Mouse (Mus musculus): ENCODE data around the gene Alkbh2. TPM values are rescaled to one million over a fixed set of nuclear protein-coding genes. Genes with fewer than 3 reads are reported as not detected.

Alkbh2 gene
- 2.9 TPM for polyA plus RNA-seq (2015; fragmentation: Illumina TruSeq; extraction: RNeasy Lipid Tissue Mini Kit (QIAGEN cat#74804); ENCODE audit: insufficient read depth, low replicate concordance)

DNA sequence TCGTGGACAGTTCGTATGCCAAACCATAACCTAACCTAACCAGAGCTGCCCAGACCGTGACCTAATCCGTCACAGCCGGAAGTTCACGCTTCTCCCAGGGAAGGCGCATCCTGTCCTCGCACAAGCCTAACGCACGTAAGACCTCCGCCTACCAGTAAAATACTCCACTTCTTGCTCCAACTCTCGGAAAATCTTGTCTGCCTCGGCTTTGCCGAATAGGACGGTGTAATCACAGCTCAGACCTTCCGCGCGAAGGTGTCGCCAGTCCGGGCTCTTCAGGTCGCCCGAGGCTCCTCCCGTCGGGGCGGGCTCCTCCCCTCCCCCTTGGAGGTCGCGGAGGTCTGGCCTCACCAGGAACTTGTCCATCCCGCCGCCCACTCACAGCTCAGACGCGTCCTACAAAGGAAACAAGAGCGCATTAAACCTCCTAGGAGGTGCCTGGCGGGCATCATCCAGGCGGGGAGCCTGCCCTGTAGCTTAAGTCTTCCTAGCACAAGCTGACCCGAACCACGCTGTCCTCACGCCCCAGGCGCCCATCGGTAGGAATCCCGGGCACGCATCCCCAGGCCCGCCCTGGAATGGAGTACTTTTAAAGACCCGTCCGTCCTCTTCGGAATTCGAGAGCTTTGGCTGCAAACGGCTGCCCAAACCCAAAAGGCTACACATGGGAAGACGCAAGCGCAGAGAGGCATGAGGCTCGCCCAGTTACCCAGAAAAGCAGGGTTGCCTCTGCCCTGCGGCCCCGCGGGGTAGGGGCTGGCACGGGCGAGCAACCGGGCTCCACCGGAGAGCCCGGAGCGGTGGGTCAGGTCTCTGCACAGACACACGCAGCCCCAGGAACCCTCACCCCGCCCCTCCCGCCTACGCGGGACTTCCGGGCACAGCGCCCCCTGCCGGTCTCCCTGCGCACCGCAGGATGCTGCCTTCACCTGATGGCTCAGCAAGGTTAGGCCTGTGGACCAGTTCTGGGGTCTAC, at the start of gene Alkbh2:
Gene Alkbh2, minus strand, starts transcription at position 845 of the 976 bp plus-strand sequence.

DNA sequence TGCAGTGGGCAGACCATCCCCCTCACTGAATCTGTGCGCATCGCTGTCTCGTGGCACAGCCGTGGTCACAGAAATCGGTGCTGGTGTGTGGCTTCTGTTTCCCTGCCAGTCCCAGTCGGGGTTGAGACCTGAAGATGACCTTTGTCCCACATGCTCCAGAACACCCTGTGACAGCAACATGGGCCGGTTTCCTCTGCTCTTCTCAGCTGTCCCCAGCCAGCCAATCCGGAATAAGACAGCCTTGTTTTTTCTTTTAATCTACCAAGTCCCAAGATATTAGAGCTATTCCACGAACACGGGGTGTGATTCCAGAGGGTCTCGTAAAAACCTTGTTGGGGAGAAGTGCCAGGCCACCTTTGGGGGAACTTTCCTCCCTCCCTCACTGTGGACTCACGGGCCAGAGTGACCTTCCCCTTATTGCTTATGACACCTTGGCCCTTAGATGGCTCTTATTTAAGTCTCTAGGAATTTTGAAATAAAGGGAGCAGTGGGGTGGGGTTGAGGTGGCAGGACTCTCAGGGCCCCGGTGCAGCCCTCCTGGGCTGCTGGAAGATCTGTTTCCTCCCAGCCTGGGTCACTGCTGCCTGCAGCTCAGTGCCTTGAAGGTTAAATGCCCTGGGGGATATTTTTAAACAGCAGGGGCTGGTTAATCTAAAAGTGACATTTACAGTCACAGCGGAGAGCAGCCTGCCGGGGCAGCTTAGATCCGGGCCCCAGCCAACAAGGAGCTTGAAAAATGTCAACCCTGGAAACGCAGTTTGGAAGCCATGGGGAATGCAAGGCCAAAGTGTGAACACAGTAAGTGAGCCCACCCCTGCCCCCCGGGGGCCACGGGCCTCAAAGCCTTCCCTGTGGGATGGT, 18.2 kb upstream of the Alkbh2 start, which contains the start of gene Acacb:
Gene Acacb, plus strand, starts transcription at position 508 of the 861 bp plus-strand sequence.

DNA sequence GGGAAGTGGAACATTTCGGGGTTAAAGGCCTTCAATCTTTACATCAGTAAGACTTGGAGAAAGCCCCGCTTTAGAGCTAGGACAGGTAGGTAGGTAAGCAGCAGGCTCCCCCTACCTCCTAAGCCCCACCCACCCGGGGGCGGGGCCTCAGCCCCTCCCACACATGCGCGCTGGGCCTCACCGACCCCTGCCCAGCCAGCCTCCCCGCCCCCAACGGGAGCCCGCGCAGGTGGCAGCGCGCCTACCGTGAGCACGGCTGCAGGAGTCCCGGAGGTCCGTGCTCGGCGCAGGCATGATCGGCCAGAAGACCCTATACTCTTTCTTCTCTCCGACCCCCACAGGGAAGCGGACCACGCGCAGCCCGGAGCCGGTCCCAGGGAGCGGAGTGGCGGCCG, 2.2 kb upstream of the Alkbh2 start, which contains the start of gene Ung:
Gene Ung, plus strand, starts transcription at position 176 of the 395 bp plus-strand sequence.

DNA sequence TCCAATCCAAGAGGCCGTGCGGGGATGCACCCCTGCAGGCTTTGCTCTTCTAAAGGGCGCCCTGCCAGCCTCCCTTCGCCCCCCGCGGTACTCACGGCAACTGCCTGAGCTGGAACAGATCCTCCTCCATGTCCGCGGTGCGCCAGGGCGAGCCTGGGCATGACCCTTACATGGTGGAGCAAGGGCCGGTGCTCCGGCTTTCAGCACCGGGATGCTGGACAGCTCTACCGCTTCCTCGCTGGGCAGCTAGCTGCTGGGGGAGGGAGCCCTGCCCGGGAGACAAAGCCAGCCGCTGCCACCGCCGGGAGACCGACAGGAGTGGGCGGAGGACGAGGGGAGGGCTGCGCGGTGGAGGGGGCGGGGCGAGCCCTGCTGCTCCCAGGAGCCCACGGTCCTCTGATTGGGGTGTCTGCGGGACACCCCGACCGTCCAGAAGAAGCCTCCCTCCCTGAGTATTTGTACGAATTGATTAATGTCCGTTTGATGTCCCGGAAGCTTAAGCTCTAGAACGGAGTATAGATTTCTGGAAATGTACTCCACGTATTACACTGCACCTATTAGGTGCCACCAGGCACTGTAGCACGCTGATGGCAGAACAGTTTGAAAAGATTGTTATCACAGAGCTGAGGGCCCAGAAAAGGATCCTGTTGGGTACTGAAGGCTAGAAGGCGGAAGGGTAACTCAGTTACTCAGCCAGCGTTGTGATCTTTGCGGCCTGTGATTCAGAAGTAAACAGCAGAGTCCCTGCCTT, 36.8 kb downstream of the Alkbh2 start, which contains the start of gene Svop:
Gene Svop, minus strand, starts transcription at position 514 of the 751 bp plus-strand sequence.

Other genes with a start within 250 kb of the Alkbh2 start
- 48.3 TPM for gene Coro1c, start 219.5 kb downstream of the Alkbh2 start, polyA plus RNA-seq (2015; fragmentation: Illumina TruSeq; extraction: RNeasy Lipid Tissue Mini Kit (QIAGEN cat#74804); ENCODE audit: insufficient read depth, low replicate concordance)
- gene Ssh1, start 134.3 kb downstream of the Alkbh2 start, polyA plus RNA-seq (2015; fragmentation: Illumina TruSeq; extraction: RNeasy Lipid Tissue Mini Kit (QIAGEN cat#74804); ENCODE audit: insufficient read depth, low replicate concordance) = 13.2 TPM
- 0.33 TPM for gene Dao, start 124.5 kb downstream of the Alkbh2 start, polyA plus RNA-seq (2015; fragmentation: Illumina TruSeq; extraction: RNeasy Lipid Tissue Mini Kit (QIAGEN cat#74804); ENCODE audit: insufficient read depth, low replicate concordance)
- gene Usp30, start 62.8 kb downstream of the Alkbh2 start, polyA plus RNA-seq (2015; fragmentation: Illumina TruSeq; extraction: RNeasy Lipid Tissue Mini Kit (QIAGEN cat#74804); ENCODE audit: insufficient read depth, low replicate concordance) = 7.0 TPM
- not detected for gene Svop, start 36.6 kb downstream of the Alkbh2 start, polyA plus RNA-seq (2015; fragmentation: Illumina TruSeq; extraction: RNeasy Lipid Tissue Mini Kit (QIAGEN cat#74804); ENCODE audit: insufficient read depth, low replicate concordance)
- gene Ung, start 2.2 kb upstream of the Alkbh2 start, polyA plus RNA-seq (2015; fragmentation: Illumina TruSeq; extraction: RNeasy Lipid Tissue Mini Kit (QIAGEN cat#74804); ENCODE audit: insufficient read depth, low replicate concordance) = 5.9 TPM
- gene Acacb, start 18.3 kb upstream of the Alkbh2 start, polyA plus RNA-seq (2015; fragmentation: Illumina TruSeq; extraction: RNeasy Lipid Tissue Mini Kit (QIAGEN cat#74804); ENCODE audit: insufficient read depth, low replicate concordance) = 2.5 TPM
- gene Foxn4, start 145.6 kb upstream of the Alkbh2 start, polyA plus RNA-seq (2015; fragmentation: Illumina TruSeq; extraction: RNeasy Lipid Tissue Mini Kit (QIAGEN cat#74804); ENCODE audit: insufficient read depth, low replicate concordance) = not detected
- gene Myo1h, start 160.9 kb upstream of the Alkbh2 start, polyA plus RNA-seq (2015; fragmentation: Illumina TruSeq; extraction: RNeasy Lipid Tissue Mini Kit (QIAGEN cat#74804); ENCODE audit: insufficient read depth, low replicate concordance) = 3.8 TPM